Comparison of ENCODE assay signal across 13 mouse cellular contexts in genomic region chrX:167231150-167231549, GRCm38 (mm10). TPM values are rescaled to one million over a fixed set of nuclear protein-coding genes. Genes with fewer than 3 reads are reported as not detected.
DNase-seq lines count a peak whose midpoint lies in the region; ATAC-seq lines count a peak whose summit lies in the region.
"Had no signal": no experiment of that assay in that cellular context is flagged by ENCODE, and none has a peak within 500 bp of the region (broad histone marks: within the 10 kb centered on the region; RNA-seq: fewer than 3 reads in every experiment).

No protein-coding gene starts in this region.

- H3K27ac ChIP-seq in lung, embryonic 16.5 days (ENCODE audit: low read length), result peak overlapping the region; percentile 15
- H3K27ac ChIP-seq: embryonic facial prominence, embryonic 15.5 days; gastrocnemius, adult 2 months; limb, embryonic 13.5 days; midbrain, embryonic 13.5 days had no signal

- no peak for ATAC-seq in lung, embryonic 16.5 days (ENCODE audit: low read depth)
- ATAC-seq: midbrain, embryonic 13.5 days; Patski had no signal

- H3K9me3 ChIP-seq in lung, embryonic 16.5 days (ENCODE audit: control insufficient read depth, low read length), result no peaks in the 10 kb centered on the region
- H3K9me3 ChIP-seq: embryonic facial prominence, embryonic 15.5 days; limb, embryonic 13.5 days; midbrain, embryonic 13.5 days had no signal

- H3K4me3 ChIP-seq in lung, embryonic 16.5 days (ENCODE audit: low read length), result no peak overlapping the region
- H3K4me3 ChIP-seq: embryonic facial prominence, embryonic 15.5 days; gastrocnemius, adult 2 months; limb, embryonic 13.5 days; midbrain, embryonic 13.5 days had no signal

- H3K4me1 ChIP-seq in lung, embryonic 16.5 days (replicated peaks; ENCODE audit: control insufficient read depth, insufficient read depth, low read length), result no peaks in the 10 kb centered on the region
- H3K4me1 ChIP-seq: embryonic facial prominence, embryonic 15.5 days; limb, embryonic 13.5 days had no signal

- no peaks in the 10 kb centered on the region for H3K36me3 ChIP-seq in lung, embryonic 16.5 days (ENCODE audit: control insufficient read depth, insufficient read depth, low read length)
- H3K36me3 ChIP-seq: embryonic facial prominence, embryonic 15.5 days; limb, embryonic 13.5 days; midbrain, embryonic 13.5 days had no signal

- 0 out of 2 replicates have a peak, but pooled peaks cover 2% of the 10 kb centered on the region for H3K27me3 ChIP-seq in lung, embryonic 16.5 days (ENCODE audit: control insufficient read depth, insufficient read depth, low read depth, low read length)
- H3K27me3 ChIP-seq: Patski had no signal

- WGBS in lung, embryonic 16.5 days, result 45% methylated on average over 8 of the region's 8 CpGs

- H3K4me2 ChIP-seq in lung, embryonic 16.5 days (ENCODE audit: low read depth, low read length), result no peak overlapping the region
- H3K4me2 ChIP-seq: embryonic facial prominence, embryonic 15.5 days; limb, embryonic 13.5 days; midbrain, embryonic 13.5 days had no signal

- no peak overlapping the region for H3K9ac ChIP-seq in lung, embryonic 16.5 days (ENCODE audit: low read length)
- H3K9ac ChIP-seq: embryonic facial prominence, embryonic 15.5 days; limb, embryonic 13.5 days; midbrain, embryonic 13.5 days had no signal

- DNase-seq in lung, postnatal 25 days (ENCODE audit: low spot score), result no peak
- peak; percentile 52 for DNase-seq in ZHBTc4 (ENCODE audit: low read depth, low spot score)
- peak; percentile 58 for DNase-seq in lung, postnatal 36 days
- DNase-seq in thymus, postnatal 0 days (ENCODE audit: low spot score), result peak; percentile 53
- DNase-seq in urinary bladder, adult 18-20 months (ENCODE audit: low spot score in 2 of 2), result no peak
- no peak for DNase-seq in right cerebral cortex, postnatal 4 days
- no peak for DNase-seq in adrenal gland, adult 8-10 months
- DNase-seq: gastrocnemius, adult 2 months had no signal

RNA-seq across cellular contexts. Expression of gene Tmsb4x, which starts 22.0 kb away (rescaled TPM):
- polyA plus RNA-seq in lung, embryonic 16.5 days (2015; fragmentation: Nextera tagmentation; extraction: Ambion mirVana), result 6,019 and 6,084 TPM in 2 replicates
- 6,098 and 6,310 TPM in 2 replicates for polyA plus RNA-seq in thymus, postnatal 0 days (2015; fragmentation: Nextera tagmentation; extraction: Ambion mirVana)
- 100 to 1,000 TPM; 368 to 589 (median 495) TPM for total RNA-seq in adrenal gland, adult 8-10 months (2022)

RNA-seq across cellular contexts. Expression of gene Tlr8, which starts 33.0 kb away (rescaled TPM):
- 0.55 and 0.85 TPM in 2 replicates for polyA plus RNA-seq in lung, embryonic 16.5 days (2015; fragmentation: Nextera tagmentation; extraction: Ambion mirVana)
- polyA plus RNA-seq in thymus, postnatal 0 days (2015; fragmentation: Nextera tagmentation; extraction: Ambion mirVana), result 0.59 and 0.79 TPM in 2 replicates
- total RNA-seq in adrenal gland, adult 8-10 months (2022), result 1 to 10 TPM in 3 of 4 experiments, under 1 TPM in 1; 0.91 to 5.1 (median 3.6) TPM
- polyA plus RNA-seq: Patski had no signal

Comparison
In these comparisons a context has a peak if more than half of its experiments do, and no peak if none do; other contexts are left out.
1. DNase-seq: peak in ZHBTc4 (single experiment), lung, postnatal 36 days (single experiment) and thymus, postnatal 0 days (single experiment); none in lung, postnatal 25 days (single experiment), urinary bladder, adult 18-20 months (0 of 2), right cerebral cortex, postnatal 4 days (single experiment) and adrenal gland, adult 8-10 months (single experiment).